Mouse (Mus musculus) heart, embryonic 11.5 days (tissue): ENCODE measurements around the gene Gnaz. TPM values are rescaled to one million over a fixed set of nuclear protein-coding genes. Genes with fewer than 3 reads are reported as not detected.

Experiments
- ATAC-seq: fragments of 200-750 bp; cut with Nextera tagmentation; replicated peaks from 2 replicates; pipeline ENCODE4 v1.8.0; 2017; ENCODE audit warnings: moderate library complexity; ENCODE audit not compliant: insufficient number of reproducible peaks, low FRiP score, low TSS enrichment
- H3K27ac ChIP-seq: fragments of 300-500 bp; sonication (generic); 2 replicates; pipeline ENCODE4 v1.5.1; 2014; ENCODE audit warnings: mild to moderate bottlenecking, low read depth, low read length
- H3K27me3 ChIP-seq: fragments of 300-500 bp; sonication (generic); 2 replicates; pipeline ENCODE4 v1.6.1; 2014; ENCODE audit warnings: mild to moderate bottlenecking, low read length, mixed read lengths; ENCODE audit not compliant: control insufficient read depth, insufficient read depth
- H3K36me3 ChIP-seq: fragments of 300-500 bp; sonication (generic); 2 replicates; pipeline ENCODE4 v1.6.1; 2014; ENCODE audit warnings: mild to moderate bottlenecking, low read length, moderate library complexity, mixed read lengths; ENCODE audit not compliant: control insufficient read depth, insufficient read depth
- H3K4me1 ChIP-seq: fragments of 300-500 bp; sonication (generic); 2 replicates; pipeline ENCODE4 v1.6.1; 2014; ENCODE audit warnings: low read length; ENCODE audit not compliant: control insufficient read depth, insufficient read depth
- H3K4me2 ChIP-seq: fragments of 300-500 bp; sonication (generic); 2 replicates; pipeline ENCODE4 v1.6.1; 2014; ENCODE audit warnings: mild to moderate bottlenecking, moderate library complexity
- H3K4me3 ChIP-seq: fragments of 300-500 bp; sonication (generic); 2 replicates; pipeline ENCODE4 v1.5.1; 2014; ENCODE audit warnings: low read depth, low read length
- H3K9ac ChIP-seq: fragments of 300-500 bp; sonication (generic); 2 replicates; pipeline ENCODE4 v1.6.1; 2014; ENCODE audit warnings: mild to moderate bottlenecking, low read depth, low read length, moderate library complexity
- H3K9me3 ChIP-seq: fragments of 300-500 bp; sonication (generic); replicated peaks from 2 replicates; pipeline ENCODE4 v1.6.1; 2016; ENCODE audit warnings: low read length; ENCODE audit not compliant: control insufficient read depth
- WGBS: fragments of 180-500 bp; shearing (Covaris S2); extraction: QIAGEN DNeasy Blood & Tissue Kit; methylation state at CpG from one replicate; pipeline ENCODE4 v1.1.7; 2014; ENCODE audit not compliant: insufficient replicate concordance; 5-methylcytosine and 5-hydroxymethylcytosine counted together
- polyA plus RNA-seq: library from polyadenylated mRNA; unstranded; fragments of >200 nt; fragmentation: Nextera tagmentation; extraction: Ambion mirVana; gene quantifications from 2 replicates; pipeline ENCODE4 v1.2.1, GENCODE M21; 2014

Gene Gnaz
- polyA plus RNA-seq, 1 experiment from 2014 or later: 2.1 TPM

GRCm38 (mm10) chr10:74978056-74978455 is 11.1 kb downstream of the Gnaz start:
- Histone ChIP-seq H3K9ac (no peak overlapping the region), H3K27ac (no peak overlapping the region), H3K4me2 (no peak overlapping the region), H3K4me3 (no peak overlapping the region), H3K9me3 (no peaks in the 10 kb centered on the region), H3K36me3 (no peaks in the 10 kb centered on the region), H3K4me1 (no peaks in the 10 kb centered on the region), H3K27me3 (peaks cover 19% of the 10 kb centered on the region)
- 78% methylated on average over 4 of the region's 4 CpGs for whole genome bisulfite sequencing
- no peak for ATAC-seq

GRCm38 (mm10) chr10:74981159-74981558 is 14.2 kb downstream of the Gnaz start:
- Histone ChIP-seq H3K27me3 (peaks cover 19% of the 10 kb centered on the region), H3K9me3 (no peaks in the 10 kb centered on the region), H3K27ac (no peak overlapping the region), H3K36me3 (no peaks in the 10 kb centered on the region), H3K9ac (no peak overlapping the region), H3K4me3 (no peak overlapping the region), H3K4me2 (no peak overlapping the region), H3K4me1 (no peaks in the 10 kb centered on the region)
- WGBS: 78% methylated on average over 12 of the region's 12 CpGs
- no peak for ATAC-seq

- Histone ChIP-seq H3K27me3 (peaks cover 12% of the 10 kb centered on the region), H3K4me2 (no peak overlapping the region), H3K9ac (no peak overlapping the region), H3K9me3 (no peaks in the 10 kb centered on the region), H3K27ac (no peak overlapping the region), H3K36me3 (no peaks in the 10 kb centered on the region), H3K4me1 (peaks cover 9% of the 10 kb centered on the region), H3K4me3 (no peak overlapping the region)
- no peak for ATAC-seq
- 64% methylated on average over 8 of the region's 8 CpGs for WGBS
Measured at GRCm38 (mm10) chr10:74983176-74983575, 16.2 kb downstream of the Gnaz start.

- H3K4me3 ChIP-seq: no peak overlapping the region
- H3K36me3 ChIP-seq: no peaks in the 10 kb centered on the region
- H3K9ac ChIP-seq: no peak overlapping the region; the same call in 1 of the 2 replicates
- no peak overlapping the region for H3K27ac ChIP-seq
- ATAC-seq: peak; percentile 14; the same call in 1 of the 2 replicates
- WGBS: 48% methylated on average over 14 of the region's 14 CpGs
- H3K27me3 ChIP-seq: peaks cover 8% of the 10 kb centered on the region; the same call in 1 of the 2 replicates
- H3K9me3 ChIP-seq: no peaks in the 10 kb centered on the region
- peaks cover 12% of the 10 kb centered on the region for H3K4me1 ChIP-seq
- H3K4me2 ChIP-seq: peak overlapping the region; percentile 38; the same call in 1 of the 2 replicates
Measured at GRCm38 (mm10) chr10:74987698-74988470, 20.9 kb downstream of the Gnaz start.

- Histone ChIP-seq H3K9ac (no peak overlapping the region), H3K36me3 (no peaks in the 10 kb centered on the region), H3K4me1 (peaks cover 16% of the 10 kb centered on the region), H3K4me2 (no peak overlapping the region), H3K4me3 (no peak overlapping the region), H3K27me3 (peaks cover 8% of the 10 kb centered on the region; the same call in 1 of the 2 replicates), H3K27ac (no peak overlapping the region), H3K9me3 (no peaks in the 10 kb centered on the region)
- 66% methylated on average over 4 of the region's 4 CpGs for WGBS
- ATAC-seq: no peak
Measured at GRCm38 (mm10) chr10:74989814-74990213, 22.8 kb downstream of the Gnaz start.

GRCm38 (mm10) chr10:74990584-74991322 is 23.8 kb downstream of the Gnaz start:
- peak overlapping the region; percentile 54; the same call in 1 of the 2 replicates for H3K9ac ChIP-seq
- H3K27ac ChIP-seq: no peak overlapping the region
- no peak overlapping the region; the same call in 1 of the 2 replicates for H3K4me3 ChIP-seq
- peak overlapping the region; percentile 51 for H3K4me2 ChIP-seq
- H3K9me3 ChIP-seq: no peaks in the 10 kb centered on the region
- peaks cover 21% of the 10 kb centered on the region for H3K4me1 ChIP-seq
- no peak for ATAC-seq
- 39% methylated on average over 26 of the region's 26 CpGs for WGBS
- H3K36me3 ChIP-seq: no peaks in the 10 kb centered on the region
- H3K27me3 ChIP-seq: peaks cover 8% of the 10 kb centered on the region; the same call in 1 of the 2 replicates

GRCm38 (mm10) chr10:74994863-74995262 is 27.9 kb downstream of the Gnaz start:
- Histone ChIP-seq H3K4me1 (peaks cover 14% of the 10 kb centered on the region), H3K36me3 (no peaks in the 10 kb centered on the region), H3K9me3 (no peaks in the 10 kb centered on the region), H3K4me2 (peak overlapping the region; percentile 64), H3K4me3 (peak overlapping the region; percentile 27; the same call in 1 of the 2 replicates), H3K27ac (peak overlapping the region; percentile 30; the same call in 1 of the 2 replicates), H3K27me3 (peaks cover 8% of the 10 kb centered on the region; the same call in 1 of the 2 replicates), H3K9ac (no peak overlapping the region)
- WGBS: 11% methylated on average over 5 of the region's 5 CpGs
- no peak for ATAC-seq

- H3K4me2 ChIP-seq: peak overlapping the region; percentile 64
- peak overlapping the region; percentile 43 for H3K9ac ChIP-seq
- H3K4me1 ChIP-seq: peaks cover 14% of the 10 kb centered on the region
- 2% methylated on average over 17 of the region's 17 CpGs for WGBS
- H3K9me3 ChIP-seq: no peaks in the 10 kb centered on the region
- ATAC-seq: no peak
- H3K4me3 ChIP-seq: peak overlapping the region; percentile 27
- H3K36me3 ChIP-seq: no peaks in the 10 kb centered on the region
- H3K27ac ChIP-seq: no peak overlapping the region
- H3K27me3 ChIP-seq: peaks cover 8% of the 10 kb centered on the region; the same call in 1 of the 2 replicates
Measured at GRCm38 (mm10) chr10:74995377-74995776, 28.4 kb downstream of the Gnaz start.
